Mouse (Mus musculus): ENCODE results near the gene Ephx4. TPM values are rescaled to one million over a fixed set of nuclear protein-coding genes. Genes with fewer than 3 reads are reported as not detected.
A peak's percentile ranks its signal among the peaks of the same experiment; 100 is the strongest.
"Not testable (repeated sequence)": the region's sequence is repeated elsewhere in the genome, so short reads cannot be mapped to it uniquely, and the experiment has no call there.

The Ephx4 gene
- 0.58 and 0.72 TPM in 2 replicates for polyA plus RNA-seq (2016; fragmentation: Nextera tagmentation; extraction: Ambion mirVana)

DNA sequence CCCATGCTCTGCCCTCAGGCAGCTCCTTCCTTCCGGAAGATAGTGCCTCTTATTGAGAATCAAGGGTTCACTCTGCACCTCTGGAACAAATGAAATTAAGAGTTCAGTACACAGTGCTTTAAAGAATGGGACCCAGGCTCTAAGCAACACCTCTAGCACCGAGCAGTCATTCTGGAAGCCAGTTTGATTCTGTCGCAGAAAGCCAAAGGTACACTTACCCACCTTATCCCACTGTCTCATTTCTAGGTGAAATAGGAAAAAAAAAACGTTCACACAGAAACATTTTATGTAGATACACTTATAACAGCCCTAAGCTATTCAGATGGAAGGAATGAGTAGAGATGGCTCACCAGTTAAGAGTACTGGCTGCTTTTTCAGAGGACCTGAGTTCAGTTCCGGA, at the start of gene Ephx4:
Gene Ephx4, plus strand, starts transcription at position 301 of the 400 bp plus-strand sequence.
- H3K4me1 ChIP-seq, result peaks cover 15% of the 10 kb centered on the region
- peaks cover 38% of the 10 kb centered on the region for H3K27me3 ChIP-seq (ENCODE audit: insufficient read depth, poor library complexity, severe bottlenecking)
- H3K4me3 ChIP-seq, result peak within 1 kb of the TSS; percentile 78
- WGBS, result 25% methylated on average over 5 of the region's 5 CpGs
- peak within 1 kb of the TSS; percentile 81 for H3K27ac ChIP-seq
- no peaks in the 10 kb centered on the region for H3K9me3 ChIP-seq
- no peaks in the 10 kb centered on the region for H3K36me3 ChIP-seq
- no peak for DNase-seq (ENCODE audit: low spot score)

DNA sequence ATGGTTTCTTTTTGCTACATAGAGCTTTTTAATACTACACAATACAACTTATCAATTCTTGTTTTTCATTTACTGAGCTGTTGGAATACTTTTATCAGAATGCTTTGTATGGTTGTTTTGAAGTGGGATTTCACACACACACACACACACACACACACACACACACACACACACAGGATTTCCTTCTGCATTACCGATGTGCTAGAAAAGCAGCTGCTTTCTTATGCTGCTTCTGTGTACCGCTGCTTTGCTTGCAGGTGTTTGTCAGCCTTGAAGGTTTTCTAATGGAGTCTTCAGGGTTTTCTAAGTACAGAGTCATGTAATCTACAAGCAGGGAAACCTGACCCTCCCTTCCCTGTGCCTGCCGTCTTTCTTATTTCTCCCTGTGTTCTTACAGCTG, 48.6 kb upstream of the Ephx4 start:
- Histone ChIP-seq H3K9me3 (no peaks in the 10 kb centered on the region), H3K27me3 (ENCODE audit: insufficient read depth, poor library complexity, severe bottlenecking) (no peaks in the 10 kb centered on the region), H3K4me1 (no peaks in the 10 kb centered on the region), H3K4me3 (no peak overlapping the region), H3K36me3 (no peaks in the 10 kb centered on the region), H3K27ac (no peak overlapping the region)
- no peak for DNase-seq (ENCODE audit: low spot score)
- WGBS, result 68% methylated on average over 3 of the region's 3 CpGs

DNA sequence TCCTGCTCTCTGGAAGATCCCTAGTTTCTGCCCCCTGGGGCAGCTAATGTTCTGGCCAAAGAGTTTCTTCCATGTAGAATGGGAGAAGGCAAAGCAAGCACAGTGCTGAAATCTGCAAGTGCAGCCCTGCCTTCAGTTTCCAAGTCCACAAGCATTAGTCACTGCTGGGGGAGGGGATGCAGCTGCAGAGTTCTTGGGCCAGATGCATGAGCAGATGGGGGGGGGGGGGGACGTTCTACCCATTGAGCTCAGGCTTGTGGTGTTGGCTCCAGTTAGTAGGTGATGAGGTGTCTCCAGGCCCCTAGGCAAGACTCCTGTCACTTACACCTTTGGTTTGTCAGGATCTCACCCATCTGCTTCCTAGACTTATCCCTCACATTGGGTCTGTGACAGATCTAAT, 46.7 kb upstream of the Ephx4 start:
- 14% methylated on average over 1 of the region's 1 CpGs for WGBS
- H3K27ac ChIP-seq, result no peak overlapping the region
- H3K36me3 ChIP-seq, result no peaks in the 10 kb centered on the region
- DNase-seq (ENCODE audit: low spot score), result no peak
- no peaks in the 10 kb centered on the region for H3K27me3 ChIP-seq (ENCODE audit: insufficient read depth, poor library complexity, severe bottlenecking)
- H3K9me3 ChIP-seq, result no peaks in the 10 kb centered on the region
- no peaks in the 10 kb centered on the region for H3K4me1 ChIP-seq
- no peak overlapping the region for H3K4me3 ChIP-seq

DNA sequence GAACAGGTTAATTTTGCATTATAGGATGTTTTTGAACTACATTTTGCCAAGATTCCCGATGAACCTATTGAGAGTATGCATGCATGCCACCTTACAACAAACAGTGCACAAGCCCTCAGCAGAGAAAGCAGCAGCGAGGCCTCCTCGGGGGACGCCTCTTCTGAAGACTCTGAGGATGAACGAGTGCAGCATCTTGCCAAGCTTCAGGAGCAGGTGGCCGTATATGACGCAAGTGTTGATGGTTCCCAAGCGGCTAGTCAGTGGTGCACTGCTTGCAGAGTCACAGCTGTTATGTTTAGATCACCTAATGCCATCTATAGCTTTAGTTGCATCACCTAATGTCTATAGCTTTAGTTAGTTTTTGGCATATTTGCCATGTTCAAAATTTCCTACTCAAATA, 44.8 kb upstream of the Ephx4 start:
- no peaks in the 10 kb centered on the region for H3K36me3 ChIP-seq
- H3K27ac ChIP-seq, result no peak overlapping the region
- no peaks in the 10 kb centered on the region for H3K27me3 ChIP-seq (ENCODE audit: insufficient read depth, poor library complexity, severe bottlenecking)
- 83% methylated on average over 8 of the region's 8 CpGs for WGBS
- no peak for DNase-seq (ENCODE audit: low spot score)
- no peak overlapping the region for H3K4me3 ChIP-seq
- no peaks in the 10 kb centered on the region for H3K9me3 ChIP-seq
- no peaks in the 10 kb centered on the region for H3K4me1 ChIP-seq

DNA sequence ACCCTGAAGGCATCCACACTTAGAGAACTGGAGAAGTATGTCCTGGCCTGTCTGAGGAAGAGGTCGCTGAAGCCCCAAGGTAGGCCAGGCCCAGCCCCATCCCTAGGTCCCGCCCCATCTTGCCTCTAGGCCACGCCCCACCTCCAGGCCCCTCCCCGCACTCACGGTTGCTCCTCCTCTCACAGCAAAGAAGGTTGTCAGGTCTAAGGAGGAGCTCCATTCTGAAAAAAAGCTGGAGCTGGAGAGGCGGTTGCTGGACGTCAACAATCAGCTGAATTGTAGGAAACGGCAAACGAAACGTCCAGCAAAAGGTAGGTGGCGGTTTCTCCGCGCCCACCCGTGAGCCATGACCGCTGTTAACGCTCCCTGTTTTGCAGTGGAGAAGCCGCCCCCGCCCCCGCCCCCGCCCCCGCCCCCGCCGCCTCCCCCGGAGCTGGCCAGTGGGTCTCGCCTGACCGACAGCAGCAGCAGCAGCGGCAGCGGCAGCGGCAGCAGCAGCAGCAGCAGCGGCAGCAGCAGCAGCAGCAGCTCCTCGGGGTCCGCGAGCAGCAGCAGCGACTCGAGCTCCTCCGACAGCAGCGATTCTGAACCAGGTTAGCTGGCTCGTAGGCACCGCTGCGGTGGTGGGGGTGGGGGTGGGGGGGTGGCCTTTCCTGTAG, 43.0 kb upstream of the Ephx4 start:
- peak overlapping the region; percentile 78 for H3K4me3 ChIP-seq

DNA sequence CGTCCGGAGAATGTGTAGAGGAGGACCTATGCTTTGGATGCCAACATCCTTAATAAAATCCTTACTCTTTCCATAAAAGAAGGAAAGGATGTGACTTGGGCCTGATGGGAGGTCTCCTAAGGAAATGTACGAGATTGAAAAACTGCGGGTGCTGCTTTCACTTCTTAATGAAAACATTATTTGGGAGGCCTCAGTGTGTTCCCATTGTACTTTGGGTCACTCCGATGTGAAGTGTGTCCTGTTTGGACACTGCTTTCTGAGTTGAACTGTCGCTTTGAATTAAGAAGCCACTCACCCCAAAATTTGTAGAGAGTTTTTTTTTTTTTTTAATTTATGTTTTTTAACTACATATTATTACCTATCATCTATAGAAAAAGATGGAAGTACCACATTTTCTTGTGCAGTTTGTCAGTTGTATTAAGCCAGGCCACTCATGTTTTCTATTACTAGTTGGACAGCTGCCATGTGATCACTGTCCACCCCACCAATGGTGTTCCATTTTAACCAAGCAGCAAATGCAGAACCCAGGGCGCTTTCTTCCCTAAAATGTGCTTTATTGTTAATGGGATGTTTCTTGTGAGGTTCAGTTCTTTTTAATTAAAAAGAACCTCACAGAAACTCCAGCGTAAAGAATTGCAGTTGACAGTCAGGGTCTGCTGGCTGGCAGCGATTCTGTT, 42.3 kb upstream of the Ephx4 start:
- Histone ChIP-seq H3K27ac (peak overlapping the region; percentile 84), H3K27me3 (ENCODE audit: insufficient read depth, poor library complexity, severe bottlenecking) (no peaks in the 10 kb centered on the region), H3K36me3 (no peaks in the 10 kb centered on the region), H3K4me3 (peak overlapping the region; percentile 78), H3K4me1 (no peaks in the 10 kb centered on the region), H3K9me3 (no peaks in the 10 kb centered on the region)
- DNase-seq (ENCODE audit: low spot score), result no peak
- 27% methylated on average over 9 of the region's 9 CpGs for WGBS

More for the DNA sequence above, 43.0 kb upstream of the Ephx4 start:
- Histone ChIP-seq H3K27me3 (ENCODE audit: insufficient read depth, poor library complexity, severe bottlenecking) (no peaks in the 10 kb centered on the region), H3K36me3 (no peaks in the 10 kb centered on the region), H3K4me1 (no peaks in the 10 kb centered on the region), H3K9me3 (no peaks in the 10 kb centered on the region), H3K27ac (peak overlapping the region; percentile 84)
- DNase-seq (ENCODE audit: low spot score), result peak; percentile 96
- WGBS, result under 1% methylated on average over 32 of the region's 40 CpGs

DNA sequence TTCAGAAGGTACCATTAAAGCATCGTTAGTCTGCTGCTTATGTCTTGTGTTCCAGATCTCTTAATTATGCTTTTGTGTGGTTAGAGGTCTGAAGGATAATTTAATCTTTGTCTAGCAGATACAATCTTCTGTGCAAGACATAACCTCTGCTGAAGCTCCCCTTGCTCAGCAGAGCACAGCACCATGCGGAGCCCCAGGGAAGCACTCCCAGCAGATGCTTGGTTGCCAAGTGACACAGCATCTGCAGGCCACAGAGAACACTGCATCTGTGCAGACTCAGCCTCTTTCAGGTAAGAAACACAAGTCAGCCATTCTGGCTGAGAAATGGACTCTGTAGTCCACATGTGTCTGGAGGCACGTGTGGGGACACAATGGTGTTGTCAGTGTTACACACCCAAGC, 32.5 kb upstream of the Ephx4 start:
- Histone ChIP-seq H3K27ac (no peak overlapping the region), H3K9me3 (no peaks in the 10 kb centered on the region), H3K27me3 (ENCODE audit: insufficient read depth, poor library complexity, severe bottlenecking) (no peaks in the 10 kb centered on the region), H3K4me1 (no peaks in the 10 kb centered on the region), H3K4me3 (no peak overlapping the region), H3K36me3 (no peaks in the 10 kb centered on the region)
- WGBS, result 74% methylated on average over 3 of the region's 3 CpGs
- no peak for DNase-seq (ENCODE audit: low spot score)

DNA sequence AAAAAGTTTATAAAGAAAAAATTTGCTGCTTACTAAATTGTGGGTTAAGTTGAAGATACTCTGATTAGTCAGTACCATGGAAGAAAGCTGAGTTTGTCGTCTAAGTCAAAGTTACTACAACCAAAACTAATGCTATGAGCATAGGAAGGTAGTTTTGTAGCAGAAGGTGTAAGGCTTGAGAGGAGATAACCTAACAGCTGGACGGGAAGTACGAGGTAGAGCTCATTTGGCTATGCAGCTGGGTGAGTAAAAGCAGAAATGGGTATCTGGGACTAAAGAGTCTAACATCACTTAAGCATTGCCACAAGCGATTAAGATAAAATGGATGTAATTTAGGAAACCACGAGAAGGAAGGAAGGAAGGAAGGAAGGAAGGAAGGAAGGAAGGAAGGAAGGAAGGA, 31.2 kb upstream of the Ephx4 start:
- no peaks in the 10 kb centered on the region for H3K4me1 ChIP-seq
- H3K27me3 ChIP-seq (ENCODE audit: insufficient read depth, poor library complexity, severe bottlenecking), result no peaks in the 10 kb centered on the region
- H3K4me3 ChIP-seq, result no peak overlapping the region
- no peak overlapping the region for H3K27ac ChIP-seq
- 78% methylated on average over 5 of the region's 5 CpGs for WGBS
- DNase-seq (ENCODE audit: low spot score), result no peak
- no peaks in the 10 kb centered on the region for H3K9me3 ChIP-seq
- no peaks in the 10 kb centered on the region for H3K36me3 ChIP-seq

DNA sequence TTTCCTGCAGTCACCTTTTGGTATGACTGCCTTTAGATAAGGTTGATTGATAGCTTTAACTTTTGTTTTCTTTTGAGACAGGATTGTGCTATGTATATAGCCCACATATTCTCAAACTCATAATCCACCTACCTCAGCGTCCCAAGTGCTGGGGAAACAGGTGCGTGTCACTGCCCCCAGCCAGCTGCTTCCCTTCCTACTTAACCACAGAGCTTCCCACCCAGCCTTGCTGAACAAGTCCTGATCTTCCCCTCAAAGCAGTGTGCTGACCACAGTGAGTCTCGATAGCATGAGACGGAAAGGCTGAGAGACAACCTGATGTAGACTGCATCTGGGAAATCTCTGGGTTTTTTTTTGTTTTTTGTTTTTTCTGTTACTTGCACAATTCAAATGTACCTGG, 29.3 kb upstream of the Ephx4 start:
- H3K27ac ChIP-seq, result no peak overlapping the region
- H3K4me1 ChIP-seq, result no peaks in the 10 kb centered on the region
- no peak for DNase-seq (ENCODE audit: low spot score)
- no peaks in the 10 kb centered on the region for H3K27me3 ChIP-seq (ENCODE audit: insufficient read depth, poor library complexity, severe bottlenecking)
- H3K9me3 ChIP-seq, result no peaks in the 10 kb centered on the region
- H3K36me3 ChIP-seq, result no peaks in the 10 kb centered on the region
- 78% methylated on average over 4 of the region's 4 CpGs for WGBS
- no peak overlapping the region for H3K4me3 ChIP-seq

DNA sequence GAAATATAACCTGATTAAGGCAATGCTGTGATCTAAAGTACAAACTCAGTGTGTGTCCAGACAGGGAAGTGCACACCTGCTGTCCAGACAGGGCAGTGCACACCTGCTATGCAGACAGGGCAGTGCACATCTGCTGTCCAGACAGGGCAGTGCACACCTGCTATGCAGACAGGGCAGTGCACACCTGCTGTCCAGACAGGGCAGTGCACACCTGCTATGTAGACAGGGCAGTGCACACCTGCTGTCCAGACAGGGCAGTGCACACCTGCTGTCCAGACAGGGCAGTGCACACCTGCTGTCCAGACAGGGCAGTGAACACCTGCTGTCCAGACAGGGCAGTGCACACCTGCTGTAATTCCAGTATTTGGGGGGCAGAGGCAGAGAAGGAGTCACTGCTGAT, 16.1 kb upstream of the Ephx4 start:
- H3K27me3 ChIP-seq (ENCODE audit: insufficient read depth, poor library complexity, severe bottlenecking); H3K9me3 ChIP-seq; H3K4me1 ChIP-seq; H3K4me3 ChIP-seq; H3K27ac ChIP-seq; DNase-seq (ENCODE audit: low spot score); H3K36me3 ChIP-seq: not testable (repeated sequence)

DNA sequence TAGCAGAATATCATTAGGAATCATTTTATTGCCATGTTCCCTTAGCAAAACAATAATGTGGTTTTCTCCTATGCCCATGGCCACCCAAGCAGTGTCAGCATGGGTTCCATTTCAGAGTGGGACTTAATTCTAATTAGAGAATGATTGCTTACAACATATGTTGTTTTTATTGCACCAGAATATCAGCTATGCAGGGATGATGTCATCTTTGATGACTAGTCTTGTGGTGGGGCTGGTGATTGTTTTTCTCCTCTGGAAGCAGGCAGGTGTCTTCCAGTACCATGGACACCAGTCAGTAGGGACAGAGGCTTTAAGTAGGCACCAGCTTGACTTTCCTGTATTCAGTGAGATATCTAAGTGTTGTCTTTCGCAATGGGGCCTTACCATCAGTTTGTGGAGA, 14.7 kb upstream of the Ephx4 start:
- Histone ChIP-seq H3K27ac (no peak overlapping the region), H3K9me3 (no peaks in the 10 kb centered on the region), H3K36me3 (0 out of 2 replicates have a peak, but pooled peaks cover under 1% of the 10 kb centered on the region), H3K27me3 (ENCODE audit: insufficient read depth, poor library complexity, severe bottlenecking) (no peaks in the 10 kb centered on the region), H3K4me1 (no peaks in the 10 kb centered on the region), H3K4me3 (no peak overlapping the region)
- WGBS, result 80% methylated on average over 1 of the region's 1 CpGs
- no peak for DNase-seq (ENCODE audit: low spot score)

DNA sequence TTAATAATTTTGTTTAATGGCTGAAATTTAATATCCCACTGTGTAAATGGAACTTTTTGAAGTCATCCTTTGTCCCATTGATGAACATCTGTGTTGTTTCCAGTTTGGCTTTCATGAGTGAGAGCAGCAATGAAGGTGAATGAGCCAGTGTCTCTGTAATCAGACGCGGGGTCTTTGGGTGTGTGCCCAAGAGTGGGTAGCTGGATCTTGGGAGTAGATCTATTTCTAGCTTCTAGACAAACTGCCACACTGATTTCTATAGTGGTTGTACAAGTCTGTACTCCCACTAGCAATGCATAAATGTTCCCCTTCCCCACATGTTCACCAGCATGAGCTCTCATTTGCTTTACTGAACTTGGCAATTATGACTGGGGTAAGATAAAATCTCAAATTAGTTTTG, 13.2 kb upstream of the Ephx4 start:
- Histone ChIP-seq H3K4me1 (no peaks in the 10 kb centered on the region), H3K9me3 (no peaks in the 10 kb centered on the region), H3K36me3 (no peaks in the 10 kb centered on the region), H3K27me3 (ENCODE audit: insufficient read depth, poor library complexity, severe bottlenecking) (no peaks in the 10 kb centered on the region), H3K4me3 (no peak overlapping the region), H3K27ac (no peak overlapping the region)
- 91% methylated on average over 2 of the region's 2 CpGs for WGBS
- DNase-seq (ENCODE audit: low spot score), result no peak

DNA sequence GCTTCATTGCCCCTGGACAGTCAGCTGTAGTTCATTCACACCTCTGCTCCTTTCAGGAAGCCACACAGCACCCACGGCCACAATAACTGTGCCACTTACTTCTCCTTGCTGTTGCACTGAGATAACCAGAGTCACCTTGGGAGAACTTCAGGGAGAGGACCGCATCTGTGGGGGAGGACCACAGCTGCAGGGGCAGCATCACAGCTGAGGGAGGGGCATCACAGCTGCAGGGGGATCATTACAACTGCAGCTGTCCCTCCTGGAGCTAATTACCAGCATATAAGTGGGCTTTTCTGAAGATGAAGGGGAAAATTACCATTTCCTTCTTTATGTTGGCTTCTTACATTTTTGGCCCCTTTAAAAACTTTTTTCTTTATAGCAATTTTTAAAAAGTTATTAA, 8.1 kb upstream of the Ephx4 start:
- DNase-seq (ENCODE audit: low spot score), result no peak
- no peak overlapping the region for H3K27ac ChIP-seq
- H3K36me3 ChIP-seq, result no peaks in the 10 kb centered on the region
- H3K4me1 ChIP-seq, result no peaks in the 10 kb centered on the region
- 51% methylated on average over 2 of the region's 2 CpGs for WGBS
- H3K4me3 ChIP-seq, result no peak overlapping the region
- no peaks in the 10 kb centered on the region for H3K27me3 ChIP-seq (ENCODE audit: insufficient read depth, poor library complexity, severe bottlenecking)
- H3K9me3 ChIP-seq, result no peaks in the 10 kb centered on the region

All from heart, embryonic 10.5 days (tissue).